Mouse (Mus musculus): Measurements from ENCODE around the gene Grk5.

DNA sequence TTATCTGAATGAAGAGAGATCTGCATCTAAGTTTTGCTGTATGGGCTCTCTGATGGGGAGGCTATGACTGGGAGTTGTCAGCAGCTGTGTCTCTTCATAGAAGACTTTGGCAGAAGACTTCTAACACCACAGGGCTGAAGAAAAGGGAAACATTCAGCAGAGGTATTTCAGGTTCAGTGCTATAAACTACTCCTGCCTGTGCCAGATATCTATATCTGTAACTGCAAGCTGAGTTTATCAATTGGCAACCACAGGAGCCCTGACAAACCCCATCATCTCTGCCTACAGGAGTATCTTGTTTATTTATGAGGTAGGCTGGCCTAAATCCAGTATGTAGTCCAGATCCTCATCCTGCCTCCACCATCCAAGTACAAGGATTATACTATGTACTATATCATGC lies 46.2 kb upstream of the Grk5 start:
- TF ChIP-seq CTCF (IDR thresholded peaks at IDR 0.05; ENCODE audit: control insufficient read depth, insufficient read depth, low read length) (no peak), POLR2A (IDR thresholded peaks at IDR 0.05; ENCODE audit: borderline replicate concordance, control insufficient read depth, low read depth, low read length) (no peak)
